Mouse (Mus musculus): ENCODE data around the gene Oosp1. TPM values are rescaled to one million over a fixed set of nuclear protein-coding genes. Genes with fewer than 3 reads are reported as not detected.

The Oosp1 gene
- polyA plus RNA-seq, 1 experiment from 2014 or later, result not detected

- no peaks in the 10 kb centered on the region for H3K9me3 ChIP-seq (ENCODE audit: control insufficient read depth, low read length)
- no peak overlapping the region for H3K27ac ChIP-seq (ENCODE audit: low read length)
- no peaks in the 10 kb centered on the region for H3K4me1 ChIP-seq (replicated peaks; ENCODE audit: control insufficient read depth, insufficient read depth, low read length)
- H3K27me3 ChIP-seq (replicated peaks; ENCODE audit: control insufficient read depth, insufficient read depth, low read length), result no peaks in the 10 kb centered on the region
- no peak overlapping the region for H3K4me2 ChIP-seq (ENCODE audit: low read length)
- no peak overlapping the region for H3K9ac ChIP-seq (replicated peaks; ENCODE audit: low read depth, low read length)
- no peak for ATAC-seq
- no peak overlapping the region for H3K4me3 ChIP-seq (replicated peaks; ENCODE audit: low read length)
- 78% methylated on average over 2 of the region's 2 CpGs for WGBS
- no peaks in the 10 kb centered on the region for H3K36me3 ChIP-seq (ENCODE audit: control insufficient read depth, insufficient read depth)
These were observed 56.6 kb downstream of the Oosp1 start for GRCm38 (mm10) chr19:11634330-11634729.

GRCm38 (mm10) chr19:11633732-11634131, 57.2 kb downstream of the Oosp1 start:
- Histone ChIP-seq H3K4me1 (replicated peaks; ENCODE audit: control insufficient read depth, insufficient read depth, low read length) (no peaks in the 10 kb centered on the region), H3K4me2 (ENCODE audit: low read length) (no peak overlapping the region), H3K9ac (replicated peaks; ENCODE audit: low read depth, low read length) (no peak overlapping the region), H3K9me3 (ENCODE audit: control insufficient read depth, low read length) (no peaks in the 10 kb centered on the region), H3K36me3 (ENCODE audit: control insufficient read depth, insufficient read depth) (no peaks in the 10 kb centered on the region), H3K27me3 (replicated peaks; ENCODE audit: control insufficient read depth, insufficient read depth, low read length) (no peaks in the 10 kb centered on the region), H3K27ac (ENCODE audit: low read length) (no peak overlapping the region), H3K4me3 (replicated peaks; ENCODE audit: low read length) (no peak overlapping the region)
- 81% methylated on average over 1 of the region's 1 CpGs for WGBS
- ATAC-seq, result no peak

- Histone ChIP-seq H3K4me2 (ENCODE audit: low read length) (no peak overlapping the region), H3K27ac (ENCODE audit: low read length) (no peak overlapping the region), H3K9ac (replicated peaks; ENCODE audit: low read depth, low read length) (no peak overlapping the region), H3K9me3 (ENCODE audit: control insufficient read depth, low read length) (no peaks in the 10 kb centered on the region), H3K4me3 (replicated peaks; ENCODE audit: low read length) (no peak overlapping the region), H3K27me3 (replicated peaks; ENCODE audit: control insufficient read depth, insufficient read depth, low read length) (no peaks in the 10 kb centered on the region), H3K4me1 (replicated peaks; ENCODE audit: control insufficient read depth, insufficient read depth, low read length) (no peaks in the 10 kb centered on the region), H3K36me3 (ENCODE audit: control insufficient read depth, insufficient read depth) (no peaks in the 10 kb centered on the region)
- no peak for ATAC-seq
- WGBS, result 78% methylated on average over 5 of the region's 5 CpGs
These were observed 65.7 kb downstream of the Oosp1 start for GRCm38 (mm10) chr19:11625231-11625630.

- ATAC-seq, result no peak
- Histone ChIP-seq H3K9ac (replicated peaks; ENCODE audit: low read depth, low read length) (no peak overlapping the region), H3K4me3 (replicated peaks; ENCODE audit: low read length) (no peak overlapping the region), H3K4me1 (replicated peaks; ENCODE audit: control insufficient read depth, insufficient read depth, low read length) (no peaks in the 10 kb centered on the region), H3K27me3 (replicated peaks; ENCODE audit: control insufficient read depth, insufficient read depth, low read length) (no peaks in the 10 kb centered on the region), H3K4me2 (ENCODE audit: low read length) (no peak overlapping the region), H3K36me3 (ENCODE audit: control insufficient read depth, insufficient read depth) (no peaks in the 10 kb centered on the region), H3K9me3 (ENCODE audit: control insufficient read depth, low read length) (no peaks in the 10 kb centered on the region), H3K27ac (ENCODE audit: low read length) (no peak overlapping the region)
These were observed 66.2 kb downstream of the Oosp1 start for GRCm38 (mm10) chr19:11624800-11625199.

GRCm38 (mm10) chr19:11623551-11623950, 67.4 kb downstream of the Oosp1 start, which contains the start of gene Ms4a2:
Gene Ms4a2, minus strand, starts transcription at chr19:11623719.
- Histone ChIP-seq H3K27ac (ENCODE audit: low read length) (no peak within 1 kb of the TSS), H3K9me3 (ENCODE audit: control insufficient read depth, low read length) (no peaks in the 10 kb centered on the region), H3K27me3 (replicated peaks; ENCODE audit: control insufficient read depth, insufficient read depth, low read length) (no peaks in the 10 kb centered on the region), H3K36me3 (ENCODE audit: control insufficient read depth, insufficient read depth) (no peaks in the 10 kb centered on the region), H3K4me1 (replicated peaks; ENCODE audit: control insufficient read depth, insufficient read depth, low read length) (no peaks in the 10 kb centered on the region), H3K4me3 (replicated peaks; ENCODE audit: low read length) (no peak within 1 kb of the TSS), H3K4me2 (ENCODE audit: low read length) (no peak within 1 kb of the TSS), H3K9ac (replicated peaks; ENCODE audit: low read depth, low read length) (no peak within 1 kb of the TSS)
- WGBS, result 88% methylated on average over 2 of the region's 2 CpGs
- ATAC-seq, result no peak

- Histone ChIP-seq H3K9me3 (ENCODE audit: control insufficient read depth, low read length) (no peaks in the 10 kb centered on the region), H3K27me3 (replicated peaks; ENCODE audit: control insufficient read depth, insufficient read depth, low read length) (no peaks in the 10 kb centered on the region), H3K4me3 (replicated peaks; ENCODE audit: low read length) (no peak overlapping the region), H3K9ac (replicated peaks; ENCODE audit: low read depth, low read length) (no peak overlapping the region), H3K27ac (ENCODE audit: low read length) (no peak overlapping the region), H3K36me3 (ENCODE audit: control insufficient read depth, insufficient read depth) (no peaks in the 10 kb centered on the region), H3K4me1 (replicated peaks; ENCODE audit: control insufficient read depth, insufficient read depth, low read length) (no peaks in the 10 kb centered on the region), H3K4me2 (ENCODE audit: low read length) (no peak overlapping the region)
- no peak for ATAC-seq
These were observed 73.0 kb downstream of the Oosp1 start for GRCm38 (mm10) chr19:11617983-11618382.

Other genes with a start within 250 kb of the Oosp1 start
- not detected in 2 replicates for gene Ms4a4b, start 247.6 kb downstream of the Oosp1 start, polyA plus RNA-seq (2015; fragmentation: Nextera tagmentation; extraction: Ambion mirVana)
- 1.5 and 2.1 TPM in 2 replicates for gene Ms4a6c, start 221.8 kb downstream of the Oosp1 start, polyA plus RNA-seq (2015; fragmentation: Nextera tagmentation; extraction: Ambion mirVana)
- not detected in 2 replicates for gene Gm8369, start 205.2 kb downstream of the Oosp1 start, polyA plus RNA-seq (2015; fragmentation: Nextera tagmentation; extraction: Ambion mirVana)
- 1.5 and 2.7 TPM in 2 replicates for gene Ms4a6b, start 174.6 kb downstream of the Oosp1 start, polyA plus RNA-seq (2015; fragmentation: Nextera tagmentation; extraction: Ambion mirVana)
- not detected in 2 replicates for gene Ms4a4d, start 154.3 kb downstream of the Oosp1 start, polyA plus RNA-seq (2015; fragmentation: Nextera tagmentation; extraction: Ambion mirVana)
- 1.4 and 1.9 TPM in 2 replicates for gene Ms4a6d, start 86.3 kb downstream of the Oosp1 start, polyA plus RNA-seq (2015; fragmentation: Nextera tagmentation; extraction: Ambion mirVana)
- 0.14 TPM in 1 of 2 replicates, not detected in the other for gene Ms4a2, start 67.4 kb downstream of the Oosp1 start, polyA plus RNA-seq (2015; fragmentation: Nextera tagmentation; extraction: Ambion mirVana)
- gene Ms4a3, start 50.3 kb downstream of the Oosp1 start, polyA plus RNA-seq (2015; fragmentation: Nextera tagmentation; extraction: Ambion mirVana), result not detected in 2 replicates
- not detected in 2 replicates for gene Oosp2, start 30.6 kb downstream of the Oosp1 start, polyA plus RNA-seq (2015; fragmentation: Nextera tagmentation; extraction: Ambion mirVana)
- gene Oosp3, start 5.9 kb upstream of the Oosp1 start, polyA plus RNA-seq (2015; fragmentation: Nextera tagmentation; extraction: Ambion mirVana), result not detected in 2 replicates
- not detected in 2 replicates for gene Gif, start 56.4 kb upstream of the Oosp1 start, polyA plus RNA-seq (2015; fragmentation: Nextera tagmentation; extraction: Ambion mirVana)
- gene Mrpl16, start 79.2 kb upstream of the Oosp1 start, polyA plus RNA-seq (2015; fragmentation: Nextera tagmentation; extraction: Ambion mirVana), result 39.7 and 42.4 TPM in 2 replicates
- 10.5 and 14.9 TPM in 2 replicates for gene Stx3, start 128.3 kb upstream of the Oosp1 start, polyA plus RNA-seq (2015; fragmentation: Nextera tagmentation; extraction: Ambion mirVana)
- not detected in 2 replicates for gene Olfr1417, start 148.1 kb upstream of the Oosp1 start, polyA plus RNA-seq (2015; fragmentation: Nextera tagmentation; extraction: Ambion mirVana)
- not detected in 2 replicates for gene Olfr1418, start 169.9 kb upstream of the Oosp1 start, polyA plus RNA-seq (2015; fragmentation: Nextera tagmentation; extraction: Ambion mirVana)
- gene Olfr1419, start 184.0 kb upstream of the Oosp1 start, polyA plus RNA-seq (2015; fragmentation: Nextera tagmentation; extraction: Ambion mirVana), result not detected in 2 replicates
- gene Olfr1420, start 195.4 kb upstream of the Oosp1 start, polyA plus RNA-seq (2015; fragmentation: Nextera tagmentation; extraction: Ambion mirVana), result not detected in 2 replicates
- 20.2 and 20.3 TPM in 2 replicates for gene Patl1, start 221.2 kb upstream of the Oosp1 start, polyA plus RNA-seq (2015; fragmentation: Nextera tagmentation; extraction: Ambion mirVana)